8 mouse cellular contexts compared by ENCODE assay signal in the genomic region with DNA sequence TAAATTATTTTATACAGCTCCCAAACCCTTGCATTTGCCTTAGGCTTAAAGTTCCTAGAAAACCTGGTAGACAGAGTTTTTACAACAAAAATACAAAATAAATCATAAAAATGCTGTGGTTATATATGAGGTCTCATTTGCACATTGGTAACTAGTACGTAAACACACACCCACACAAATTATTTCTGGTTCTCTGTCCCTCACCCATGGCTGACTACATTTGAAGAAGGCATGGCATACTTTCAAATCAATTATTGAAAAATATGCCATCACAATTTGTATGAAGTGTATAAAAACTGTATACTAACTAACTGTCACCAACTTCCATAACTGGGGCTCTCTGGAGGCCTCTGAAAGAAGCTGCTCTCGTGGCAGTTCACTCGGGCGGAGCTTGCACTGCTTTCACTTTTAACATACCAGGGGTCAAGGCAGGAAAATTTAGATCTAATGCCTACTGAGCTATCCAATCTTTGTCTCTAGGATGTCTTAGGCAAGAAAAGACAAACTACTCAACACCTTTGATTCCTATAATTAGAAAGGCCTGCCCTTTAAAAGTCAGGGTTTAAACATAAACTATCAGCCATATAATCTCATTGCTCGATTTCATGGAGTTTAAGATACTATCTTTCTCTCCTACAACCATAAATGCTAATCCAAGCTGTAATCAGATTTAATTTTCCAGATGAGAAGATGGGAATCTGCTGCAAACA.
A peak's percentile ranks its signal among the peaks of the same experiment; 100 is the strongest.
DNase-seq lines count a peak whose midpoint lies in the region; ATAC-seq and TF ChIP-seq lines count a peak whose summit lies in the region.
"Had no signal": no experiment of that assay in that cellular context is flagged by ENCODE, and none has a peak within 500 bp of the region (broad histone marks: within the 10 kb centered on the region; RNA-seq: fewer than 3 reads in every experiment).

No protein-coding gene starts in this region.

- TF ChIP-seq EP300 in lung, postnatal 0 days (IDR thresholded peaks at IDR 0.05): no peak

- H3K4me2 ChIP-seq in lung, postnatal 0 days (replicated peaks; ENCODE audit: low read depth, low read length): peak overlapping the region; percentile 20; the same call in 1 of the 2 replicates
- no peak overlapping the region for H3K4me2 ChIP-seq in forebrain, embryonic 16.5 days (ENCODE audit: low read length)
- H3K4me2 ChIP-seq: neural tube, embryonic 13.5 days had no signal

- DNase-seq in lung, postnatal 0 days (ENCODE audit: low spot score): peak; percentile 23
- no peak for DNase-seq in lung, adult 2 months
- peak; percentile 26 for DNase-seq in adrenal gland, postnatal 10 days
- DNase-seq in kidney, postnatal 10 days: peak; percentile 15
- DNase-seq in retina, postnatal 1 day: peak; percentile 65
- DNase-seq in neural tube, embryonic 10.5 days (ENCODE audit: extremely low spot score, low spot score): no peak

- H3K9me3 ChIP-seq in lung, postnatal 0 days (ENCODE audit: low read length): no peaks in the 10 kb centered on the region
- no peaks in the 10 kb centered on the region for H3K9me3 ChIP-seq in forebrain, embryonic 16.5 days (ENCODE audit: control insufficient read depth, low read length)
- H3K9me3 ChIP-seq: neural tube, embryonic 13.5 days had no signal

- no peak for TF ChIP-seq CTCF in lung, postnatal 0 days (IDR thresholded peaks at IDR 0.05)
- TF ChIP-seq CTCF in lung, adult 2 months (IDR thresholded peaks at IDR 0.05; ENCODE audit: insufficient read depth, low read length): no peak

- ATAC-seq in lung, postnatal 0 days: no peak
- no peak for ATAC-seq in forebrain, embryonic 16.5 days

- H3K27me3 ChIP-seq in lung, postnatal 0 days (replicated peaks; ENCODE audit: insufficient read depth, low read length): no peaks in the 10 kb centered on the region
- no peaks in the 10 kb centered on the region for H3K27me3 ChIP-seq in forebrain, embryonic 16.5 days (replicated peaks; ENCODE audit: control insufficient read depth, insufficient read depth, low read length)
- H3K27me3 ChIP-seq: neural tube, embryonic 13.5 days had no signal

- H3K36me3 ChIP-seq in lung, postnatal 0 days (ENCODE audit: insufficient read depth, low read length): no peaks in the 10 kb centered on the region
- H3K36me3 ChIP-seq in forebrain, embryonic 16.5 days (ENCODE audit: control insufficient read depth, insufficient read depth): no peaks in the 10 kb centered on the region
- H3K36me3 ChIP-seq: neural tube, embryonic 13.5 days had no signal

- TF ChIP-seq POLR2A in lung, adult 2 months (IDR thresholded peaks at IDR 0.05; ENCODE audit: borderline replicate concordance, extremely low read depth, low read depth, low read length): no peak

- no peak overlapping the region for H3K4me3 ChIP-seq in lung, postnatal 0 days (ENCODE audit: low read depth, low read length)
- H3K4me3 ChIP-seq in lung, adult 2 months (replicated peaks; ENCODE audit: extremely low read depth, low read depth, low read length): no peak overlapping the region
- H3K4me3 ChIP-seq in forebrain, embryonic 16.5 days (replicated peaks; ENCODE audit: low read length): no peak overlapping the region
- H3K4me3 ChIP-seq: neural tube, embryonic 13.5 days had no signal

- H3K9ac ChIP-seq in lung, postnatal 0 days (replicated peaks; ENCODE audit: low read depth): no peak overlapping the region; the same call in 1 of the 2 replicates
- no peak overlapping the region for H3K9ac ChIP-seq in forebrain, embryonic 16.5 days (replicated peaks; ENCODE audit: low read depth, low read length)
- H3K9ac ChIP-seq: neural tube, embryonic 13.5 days had no signal

- WGBS in lung, postnatal 0 days: 56% methylated on average over 5 of the region's 5 CpGs
- WGBS in lung, adult 2 months: 34% methylated on average over 5 of the region's 5 CpGs
- WGBS in forebrain, embryonic 16.5 days: 67% methylated on average over 5 of the region's 5 CpGs

- H3K27ac ChIP-seq in lung, postnatal 0 days (ENCODE audit: low read length): 0 out of 2 replicates have a peak overlapping the region, but pooled peaks have one; percentile 6
- H3K27ac ChIP-seq in forebrain, embryonic 16.5 days (ENCODE audit: low read length): no peak overlapping the region
- H3K27ac ChIP-seq: neural tube, embryonic 13.5 days had no signal

- H3K4me1 ChIP-seq in lung, postnatal 0 days (ENCODE audit: insufficient read depth, low read depth, low read length): no peaks in the 10 kb centered on the region
- no peaks in the 10 kb centered on the region for H3K4me1 ChIP-seq in lung, adult 2 months (ENCODE audit: control insufficient read depth, insufficient read depth, low read length)
- H3K4me1 ChIP-seq in forebrain, embryonic 16.5 days (replicated peaks; ENCODE audit: control insufficient read depth, insufficient read depth, low read length): no peaks in the 10 kb centered on the region

Comparison
In these comparisons a context has a peak if more than half of its experiments do, and no peak if none do; other contexts are left out.
1. DNase-seq: peak in lung, postnatal 0 days (single experiment), adrenal gland, postnatal 10 days (single experiment), kidney, postnatal 10 days (single experiment) and retina, postnatal 1 day (single experiment); none in lung, adult 2 months (single experiment) and neural tube, embryonic 10.5 days (single experiment).